Mouse (Mus musculus) lung, embryonic 15.5 days (tissue): Measurements from ENCODE around the gene Ccl7. TPM values are rescaled to one million over a fixed set of nuclear protein-coding genes. Genes with fewer than 3 reads are reported as not detected.

Experiments used
- ATAC-seq: fragments of 200-750 bp; cut with Nextera tagmentation; 2 replicates; pipeline ENCODE4 v1.8.0; 2017; ENCODE audit warnings: moderate number of reproducible peaks, borderline replicate concordance; ENCODE audit not compliant: low FRiP score, low TSS enrichment; ENCODE audit errors: extremely low read depth
- H3K27ac ChIP-seq: fragments of 300-500 bp; sonication (generic); 2 replicates; pipeline ENCODE4 v1.5.1; 2015; ENCODE audit warnings: moderate library complexity, mild to moderate bottlenecking, inconsistent platforms
- H3K27me3 ChIP-seq: fragments of 300-500 bp; sonication (generic); 2 replicates; pipeline ENCODE4 v1.6.1; 2015; ENCODE audit warnings: inconsistent platforms
- H3K36me3 ChIP-seq: fragments of 300-500 bp; sonication (generic); 2 replicates; pipeline ENCODE4 v1.6.1; 2015; ENCODE audit warnings: inconsistent platforms
- H3K4me1 ChIP-seq: fragments of 300-500 bp; sonication (generic); 2 replicates; pipeline ENCODE4 v1.6.1; 2015; ENCODE audit warnings: inconsistent platforms
- H3K4me2 ChIP-seq: fragments of 300-500 bp; sonication (generic); 2 replicates; pipeline ENCODE4 v1.6.1; 2015; ENCODE audit warnings: inconsistent platforms, mild to moderate bottlenecking, moderate library complexity
- H3K4me3 ChIP-seq: fragments of 300-500 bp; sonication (generic); 2 replicates; pipeline ENCODE4 v1.5.1; 2015; ENCODE audit warnings: mild to moderate bottlenecking, inconsistent platforms
- H3K9ac ChIP-seq: fragments of 300-500 bp; sonication (generic); 2 replicates; pipeline ENCODE4 v1.6.1; 2015; ENCODE audit warnings: inconsistent platforms
- H3K9me3 ChIP-seq: fragments of 300-500 bp; sonication (generic); 2 replicates; pipeline ENCODE4 v1.6.1; 2016; ENCODE audit warnings: inconsistent platforms
- WGBS: fragments of 180-500 bp; shearing (Covaris S2); methylation state at CpG from one replicate; pipeline ENCODE4 v1.1.7; 2015; 5-methylcytosine and 5-hydroxymethylcytosine counted together
- polyA plus RNA-seq: library from polyadenylated mRNA; unstranded; fragments of >200 nt; fragmentation: Nextera tagmentation; extraction: Ambion mirVana; gene quantifications from 2 replicates; pipeline ENCODE4 v1.2.1, GENCODE M21; 2015

The Ccl7 gene
- polyA plus RNA-seq, 1 experiment from 2014 or later = 15.1 TPM

DNA sequence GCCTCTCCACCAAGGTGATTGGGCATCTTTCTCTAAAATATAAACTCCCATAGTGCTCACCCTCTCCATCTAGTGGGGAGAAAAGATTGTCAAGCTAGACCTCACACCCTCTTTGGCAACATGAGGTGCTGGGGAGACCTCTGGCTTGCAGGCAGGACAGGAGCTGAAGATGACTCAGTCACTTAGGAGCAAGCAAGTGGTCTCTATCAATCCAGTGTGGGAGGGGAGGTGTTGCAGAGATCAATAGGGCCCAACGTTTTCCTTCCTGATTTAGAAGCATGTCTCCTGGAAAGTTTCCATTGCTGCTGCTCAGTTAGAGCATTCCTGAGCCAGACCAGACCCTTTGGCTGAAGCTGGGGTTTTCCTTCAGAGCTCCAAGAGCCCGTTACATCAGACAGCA lies 7.0 kb upstream of the Ccl7 start, which contains the start of gene Gm17268:
Gene Gm17268, minus strand, starts transcription at position 28 of the 400 bp plus-strand sequence.
- ATAC-seq = 0 out of 2 replicates have a peak, but pooled peaks have one; percentile 36
- peak within 1 kb of the TSS; percentile 4; the same call in 1 of the 2 replicates for H3K27ac ChIP-seq

DNA sequence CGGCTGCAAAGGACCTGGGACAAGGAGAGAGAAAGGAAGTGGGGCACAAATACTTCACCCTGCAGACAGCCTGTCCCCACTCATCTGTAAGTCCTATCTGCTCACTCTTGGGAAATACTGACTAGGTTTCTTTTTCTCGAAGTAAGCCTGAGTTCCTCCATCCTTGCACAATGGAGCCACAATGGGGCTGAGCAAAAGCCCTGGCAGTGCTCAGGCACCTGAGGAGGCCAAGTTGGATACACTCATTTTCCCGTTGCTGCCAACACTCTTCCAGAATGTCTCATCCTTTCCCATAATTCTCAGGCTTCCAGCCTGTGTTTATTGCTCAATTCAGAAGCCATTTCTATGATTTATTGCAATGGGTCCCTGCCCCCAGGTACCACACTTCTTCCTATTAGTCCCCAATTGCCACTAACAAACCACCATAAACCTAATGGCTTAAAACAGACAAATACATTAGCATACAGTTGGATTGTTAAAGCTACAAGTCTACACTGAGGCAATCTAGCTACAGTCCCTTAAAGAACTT lies 6.3 kb upstream of the Ccl7 start:
- Histone ChIP-seq H3K27me3 (no peaks in the 10 kb centered on the region), H3K36me3 (no peaks in the 10 kb centered on the region), H3K4me1 (peaks cover 26% of the 10 kb centered on the region), H3K9ac (no peak overlapping the region), H3K4me3 (no peak overlapping the region), H3K27ac (no peak overlapping the region), H3K4me2 (no peak overlapping the region), H3K9me3 (no peaks in the 10 kb centered on the region)
- 57% methylated on average over 3 of the region's 3 CpGs for WGBS
- ATAC-seq = no peak

More for the DNA sequence above, 7.0 kb upstream of the Ccl7 start, which contains the start of gene Gm17268:
- Histone ChIP-seq H3K36me3 (no peaks in the 10 kb centered on the region), H3K9ac (no peak within 1 kb of the TSS), H3K4me2 (no peak within 1 kb of the TSS), H3K9me3 (no peaks in the 10 kb centered on the region), H3K4me1 (peaks cover 33% of the 10 kb centered on the region), H3K4me3 (no peak within 1 kb of the TSS), H3K27me3 (no peaks in the 10 kb centered on the region)
- WGBS = 17% methylated on average over 2 of the region's 2 CpGs

DNA sequence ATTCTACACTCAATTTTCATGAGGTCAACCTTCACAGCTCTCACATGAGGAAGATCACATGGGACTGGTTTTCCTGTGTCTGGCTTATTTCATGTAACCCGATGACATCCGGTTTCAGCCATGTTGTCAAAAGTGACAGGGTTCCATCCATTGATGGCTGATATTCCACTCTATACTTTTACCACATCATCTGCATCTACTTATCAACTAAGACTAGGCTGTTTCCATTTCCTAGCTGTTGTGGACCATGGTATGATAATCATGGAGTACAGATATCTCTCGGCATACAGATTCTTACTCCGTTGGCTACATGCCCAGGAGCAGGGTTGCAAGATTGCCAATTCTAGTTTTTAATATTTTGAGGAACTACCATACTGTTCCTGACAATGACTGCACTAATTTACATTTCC lies 3.8 kb upstream of the Ccl7 start:
- 72% methylated on average over 4 of the region's 4 CpGs for WGBS
- Histone ChIP-seq H3K4me3 (no peak overlapping the region), H3K4me2 (no peak overlapping the region), H3K9me3 (no peaks in the 10 kb centered on the region), H3K27ac (no peak overlapping the region), H3K9ac (no peak overlapping the region), H3K27me3 (no peaks in the 10 kb centered on the region), H3K36me3 (no peaks in the 10 kb centered on the region), H3K4me1 (peaks cover 11% of the 10 kb centered on the region; the same call in 1 of the 2 replicates)
- ATAC-seq = no peak

DNA sequence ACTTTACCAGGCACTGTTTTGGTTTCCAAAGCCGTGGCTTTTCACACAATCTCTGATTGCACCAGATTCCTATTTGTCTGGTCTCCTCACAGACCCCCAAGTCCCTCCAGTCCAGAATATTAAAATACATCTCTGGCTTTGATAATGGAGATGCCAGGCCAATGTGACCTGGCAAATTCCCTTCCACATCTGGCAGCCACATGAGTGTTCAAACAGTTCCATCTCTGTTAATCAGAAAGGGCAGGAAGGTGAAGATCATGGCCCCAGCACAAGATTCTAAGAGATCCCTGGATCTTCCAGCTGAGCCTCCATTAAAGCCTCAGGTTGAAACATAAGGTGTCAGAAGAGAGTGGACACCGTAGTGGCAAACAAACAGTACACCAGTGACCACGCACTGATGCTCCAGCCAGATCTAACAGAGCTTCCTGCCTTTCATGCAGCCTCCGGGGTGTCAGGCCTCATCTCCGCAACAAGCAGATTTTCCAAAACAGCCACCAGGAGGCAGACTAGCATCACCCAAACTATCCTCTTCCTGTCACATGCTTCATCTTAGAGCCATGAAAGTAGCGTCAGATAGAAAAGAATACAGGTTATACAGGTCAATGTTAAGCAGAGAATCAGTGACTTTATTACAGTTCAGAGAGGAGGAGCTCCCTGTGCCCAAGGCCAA lies 2.4 kb downstream of the Ccl7 start:
- Histone ChIP-seq H3K27me3 (no peaks in the 10 kb centered on the region), H3K27ac (no peak overlapping the region), H3K4me1 (no peaks in the 10 kb centered on the region), H3K4me3 (no peak overlapping the region), H3K9ac (no peak overlapping the region), H3K4me2 (no peak overlapping the region), H3K9me3 (no peaks in the 10 kb centered on the region), H3K36me3 (no peaks in the 10 kb centered on the region)
- WGBS = 33% methylated on average over 6 of the region's 6 CpGs
- ATAC-seq = no peak

DNA sequence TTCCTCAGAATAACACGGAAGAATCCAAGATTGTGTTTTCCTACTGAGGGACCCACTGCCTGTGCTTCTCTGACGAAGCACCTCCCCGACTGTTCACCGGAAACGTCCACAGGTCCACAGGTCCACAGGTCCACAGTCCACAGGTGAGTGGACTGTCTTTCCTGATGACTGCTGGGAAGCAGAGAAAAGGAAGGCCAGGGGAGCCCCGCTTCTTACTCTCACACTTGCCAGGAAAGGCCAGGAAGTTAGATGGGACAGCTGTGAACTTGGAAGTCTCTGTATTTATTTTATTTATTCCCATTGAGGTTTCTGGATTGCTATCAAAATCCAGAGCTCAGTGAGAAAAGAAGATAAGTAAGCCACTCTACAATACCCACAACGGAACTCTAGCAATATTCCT lies 8.3 kb downstream of the Ccl7 start:
- H3K36me3 ChIP-seq = no peaks in the 10 kb centered on the region
- H3K27ac ChIP-seq = no peak overlapping the region
- no peak overlapping the region for H3K4me2 ChIP-seq
- H3K9me3 ChIP-seq = no peaks in the 10 kb centered on the region
- no peaks in the 10 kb centered on the region for H3K27me3 ChIP-seq
- ATAC-seq = no peak
- WGBS = 80% methylated on average over 7 of the region's 7 CpGs
- H3K4me3 ChIP-seq = no peak overlapping the region
- H3K4me1 ChIP-seq = peaks cover 4% of the 10 kb centered on the region; the same call in 1 of the 2 replicates
- H3K9ac ChIP-seq = no peak overlapping the region

DNA sequence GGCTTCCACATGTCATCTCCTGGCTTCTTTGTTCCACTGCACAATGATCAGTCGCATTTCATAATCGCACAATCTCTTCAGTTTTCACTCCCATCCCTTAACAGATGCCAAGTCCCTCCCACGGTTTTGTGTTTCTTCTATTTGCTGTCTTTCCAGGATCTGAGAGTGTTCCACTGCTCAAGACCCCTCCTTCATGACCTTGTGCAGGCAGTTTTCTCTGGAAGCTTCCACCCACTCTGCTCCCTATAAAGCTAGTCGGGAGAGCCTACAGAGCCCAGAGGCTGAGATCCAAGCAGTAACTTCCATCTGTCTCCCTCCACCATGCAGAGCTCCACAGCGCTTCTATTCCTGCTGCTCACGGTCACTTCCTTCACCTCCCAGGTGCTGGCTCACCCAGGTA lies 12.1 kb downstream of the Ccl7 start, which contains the start of gene Ccl11:
Gene Ccl11, plus strand, starts transcription at position 178 of the 400 bp plus-strand sequence.
- H3K27me3 ChIP-seq = no peaks in the 10 kb centered on the region
- peaks cover 4% of the 10 kb centered on the region; the same call in 1 of the 2 replicates for H3K4me1 ChIP-seq
- no peak within 1 kb of the TSS for H3K9ac ChIP-seq
- H3K27ac ChIP-seq = 0 out of 2 replicates have a peak within 1 kb of the TSS, but pooled peaks have one; percentile 16
- peak within 1 kb of the TSS; percentile 27 for H3K4me3 ChIP-seq
- no peaks in the 10 kb centered on the region for H3K36me3 ChIP-seq
- 64% methylated on average over 6 of the region's 6 CpGs for WGBS
- peak; percentile 74; the same call in 1 of the 2 replicates for ATAC-seq
- no peaks in the 10 kb centered on the region for H3K9me3 ChIP-seq
- H3K4me2 ChIP-seq = peak within 1 kb of the TSS; percentile 34

DNA sequence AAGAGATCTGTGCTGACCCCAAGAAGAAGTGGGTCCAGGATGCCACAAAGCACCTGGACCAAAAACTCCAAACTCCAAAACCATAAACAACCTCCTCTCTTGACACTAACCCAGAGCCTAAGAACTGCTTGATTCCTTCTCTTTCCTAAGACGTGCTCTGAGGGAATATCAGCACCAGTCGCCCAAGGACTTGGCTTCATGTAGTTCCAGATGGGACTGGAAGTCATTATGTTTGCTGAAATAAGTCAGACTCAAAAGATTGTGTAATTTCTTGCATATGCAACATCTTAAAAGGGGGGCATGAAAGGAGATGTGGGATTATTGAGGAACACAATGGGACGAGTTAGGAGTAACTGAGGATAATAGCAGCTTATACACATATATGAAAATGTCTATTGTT lies 16.7 kb downstream of the Ccl7 start:
- H3K27me3 ChIP-seq = no peaks in the 10 kb centered on the region
- 59% methylated on average over 3 of the region's 3 CpGs for WGBS
- no peak overlapping the region for H3K9ac ChIP-seq
- no peak overlapping the region for H3K4me3 ChIP-seq
- H3K27ac ChIP-seq = no peak overlapping the region
- H3K4me2 ChIP-seq = no peak overlapping the region
- no peaks in the 10 kb centered on the region for H3K36me3 ChIP-seq
- H3K9me3 ChIP-seq = no peaks in the 10 kb centered on the region
- no peak for ATAC-seq
- no peaks in the 10 kb centered on the region for H3K4me1 ChIP-seq

DNA sequence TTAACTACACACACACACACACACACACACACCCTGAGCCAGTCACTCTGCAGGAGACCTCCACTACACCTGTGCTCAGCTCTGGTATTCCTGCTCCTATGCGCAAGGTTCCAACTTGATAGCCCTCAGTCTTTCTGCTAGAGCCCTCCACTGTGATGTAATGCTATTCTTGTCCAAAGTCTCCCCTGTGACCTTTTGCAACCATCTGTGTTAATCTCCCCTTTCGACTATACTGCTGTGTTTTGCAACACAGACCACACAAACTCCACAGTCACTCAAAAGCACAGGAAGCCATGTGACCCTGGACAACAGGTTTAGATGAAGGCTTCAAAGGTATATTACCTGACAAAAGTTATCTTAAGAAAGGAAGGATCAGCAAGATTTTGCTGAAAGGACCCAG lies 17.9 kb downstream of the Ccl7 start:
- H3K36me3 ChIP-seq = no peaks in the 10 kb centered on the region
- no peaks in the 10 kb centered on the region for H3K4me1 ChIP-seq
- ATAC-seq = no peak
- H3K27me3 ChIP-seq = no peaks in the 10 kb centered on the region
- H3K4me3 ChIP-seq = no peak overlapping the region
- no peak overlapping the region for H3K9ac ChIP-seq
- WGBS = 73% methylated on average over 2 of the region's 2 CpGs
- H3K27ac ChIP-seq = no peak overlapping the region
- no peak overlapping the region for H3K4me2 ChIP-seq
- H3K9me3 ChIP-seq = no peaks in the 10 kb centered on the region

DNA sequence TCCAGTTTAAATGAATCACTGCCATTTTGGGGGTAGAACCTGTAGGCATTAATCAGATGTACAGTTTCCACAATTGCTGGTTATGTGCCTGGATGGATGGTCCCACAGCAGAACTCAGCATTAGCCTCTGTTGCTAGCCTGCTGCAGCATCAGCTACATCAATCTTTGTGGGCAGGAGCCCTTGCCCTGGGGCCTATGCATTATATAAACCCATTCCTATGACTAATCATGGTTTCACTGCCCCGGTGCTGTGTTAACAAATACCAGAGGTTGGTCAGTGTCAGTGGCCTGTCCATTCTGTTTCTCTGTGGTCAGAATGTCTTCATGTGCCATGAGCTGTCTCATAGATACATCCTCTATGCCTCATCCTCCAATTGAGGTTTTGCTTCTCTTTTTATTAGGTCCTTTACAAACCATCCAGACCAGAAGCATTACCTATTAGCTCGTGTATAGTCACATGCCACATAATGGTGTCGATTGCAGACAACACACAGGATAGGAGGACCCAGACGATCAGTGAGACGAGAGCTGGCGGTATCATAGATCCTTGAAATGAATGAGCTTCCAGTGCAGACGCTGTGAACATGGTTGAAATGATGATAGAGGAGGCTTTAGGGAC lies 21.6 kb downstream of the Ccl7 start:
- Histone ChIP-seq H3K36me3 (no peaks in the 10 kb centered on the region), H3K9me3 (no peaks in the 10 kb centered on the region), H3K27me3 (no peaks in the 10 kb centered on the region), H3K4me1 (peaks cover 4% of the 10 kb centered on the region; the same call in 1 of the 2 replicates), H3K4me3 (no peak overlapping the region), H3K9ac (no peak overlapping the region), H3K4me2 (no peak overlapping the region), H3K27ac (no peak overlapping the region)
- ATAC-seq = no peak
- WGBS = 71% methylated on average over 7 of the region's 7 CpGs

DNA sequence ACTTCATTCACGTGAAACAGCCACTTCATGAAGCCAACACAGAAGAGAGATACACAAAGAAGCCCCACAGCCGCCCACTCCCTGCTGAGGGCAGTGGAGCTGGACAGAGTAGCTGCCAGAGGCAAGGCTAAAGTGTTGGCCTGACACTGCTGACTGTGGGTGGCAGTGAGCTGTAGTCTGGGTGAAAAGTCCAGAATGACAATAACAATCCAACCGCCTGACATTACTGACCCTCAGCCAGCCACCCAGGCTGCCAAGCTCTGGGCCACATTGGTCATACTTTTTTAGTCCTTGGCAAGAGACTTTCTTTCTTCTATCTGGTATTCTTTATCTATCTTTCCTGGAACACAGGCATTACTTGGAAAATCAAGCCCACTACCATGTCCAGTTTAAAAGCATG lies 25.6 kb downstream of the Ccl7 start:
- no peaks in the 10 kb centered on the region for H3K27me3 ChIP-seq
- H3K4me3 ChIP-seq = no peak overlapping the region
- H3K27ac ChIP-seq = no peak overlapping the region
- no peak for ATAC-seq
- H3K36me3 ChIP-seq = no peaks in the 10 kb centered on the region
- no peak overlapping the region for H3K4me2 ChIP-seq
- no peak overlapping the region for H3K9ac ChIP-seq
- peaks cover 4% of the 10 kb centered on the region; the same call in 1 of the 2 replicates for H3K4me1 ChIP-seq
- H3K9me3 ChIP-seq = no peaks in the 10 kb centered on the region
- 64% methylated on average over 3 of the region's 3 CpGs for WGBS

DNA sequence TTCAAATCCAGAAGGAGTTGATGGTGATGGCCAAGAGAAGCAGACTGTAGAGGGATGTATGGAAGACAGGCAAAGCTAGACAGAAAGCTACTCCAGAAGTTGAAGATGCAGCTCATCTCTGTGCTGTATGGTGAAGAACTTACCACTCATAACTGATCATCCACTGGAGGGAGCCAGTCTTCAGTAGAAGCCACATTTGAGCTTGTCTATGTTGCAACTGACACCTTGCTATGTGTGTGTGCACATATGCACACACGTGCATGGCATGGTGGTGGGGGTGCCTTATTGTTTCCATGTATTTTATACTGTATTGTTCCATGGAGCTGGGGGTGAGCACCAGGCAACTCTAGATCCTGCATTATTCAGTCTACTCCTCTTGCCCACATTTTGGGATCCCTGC lies 26.9 kb downstream of the Ccl7 start:
- Histone ChIP-seq H3K4me1 (peaks cover 4% of the 10 kb centered on the region; the same call in 1 of the 2 replicates), H3K4me3 (no peak overlapping the region), H3K9me3 (no peaks in the 10 kb centered on the region), H3K9ac (no peak overlapping the region), H3K27ac (no peak overlapping the region), H3K27me3 (no peaks in the 10 kb centered on the region), H3K4me2 (no peak overlapping the region), H3K36me3 (no peaks in the 10 kb centered on the region)
- 63% methylated on average over 1 of the region's 1 CpGs for WGBS
- ATAC-seq = no peak

DNA sequence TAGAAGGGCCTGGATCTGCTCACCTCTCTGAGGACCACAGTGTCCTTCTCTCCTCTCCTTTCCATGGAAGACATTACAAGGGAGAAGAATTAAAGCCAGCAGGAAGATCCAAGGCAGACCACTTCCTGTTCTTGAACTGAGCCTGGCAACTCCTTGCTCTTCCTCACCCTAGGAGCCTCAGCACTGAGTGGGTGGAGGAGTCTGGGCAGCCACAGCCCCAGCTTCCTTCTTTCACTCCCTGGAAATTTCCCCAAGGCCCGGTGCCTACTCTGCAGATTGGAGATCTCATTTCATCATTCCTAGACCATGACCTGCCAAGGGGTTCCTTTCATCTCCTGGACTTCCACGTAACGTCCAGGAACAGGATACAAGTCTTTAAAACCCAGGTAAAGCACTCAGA lies 27.5 kb downstream of the Ccl7 start:
- 81% methylated on average over 3 of the region's 3 CpGs for WGBS

More for the DNA sequence above, 27.5 kb downstream of the Ccl7 start:
- Histone ChIP-seq H3K4me3 (no peak overlapping the region), H3K36me3 (no peaks in the 10 kb centered on the region), H3K9me3 (no peaks in the 10 kb centered on the region), H3K4me2 (no peak overlapping the region), H3K4me1 (peaks cover 4% of the 10 kb centered on the region; the same call in 1 of the 2 replicates), H3K27me3 (no peaks in the 10 kb centered on the region), H3K27ac (no peak overlapping the region), H3K9ac (no peak overlapping the region)
- no peak for ATAC-seq
